Mouse (Mus musculus) bone marrow macrophage, adult 2 months (primary cell): ENCODE results near the gene Trim31. TPM values are rescaled to one million over a fixed set of nuclear protein-coding genes. Genes with fewer than 3 reads are reported as not detected.

Source experiments
- H3K27ac ChIP-seq: 2 replicates; pipeline ENCODE4 v1.5.1; 2012; ENCODE audit warnings: low read depth, low read length; ENCODE audit not compliant: insufficient read depth
- H3K4me1 ChIP-seq: 2 replicates; pipeline ENCODE4 v1.6.1; 2012; ENCODE audit warnings: low read length; ENCODE audit not compliant: control insufficient read depth, insufficient read depth
- H3K4me3 ChIP-seq: 2 replicates; pipeline ENCODE4 v1.5.1; 2012; ENCODE audit warnings: mild to moderate bottlenecking, low read length, moderate library complexity; ENCODE audit not compliant: insufficient read depth
- CTCF ChIP-seq: IDR thresholded peaks from 2 replicates; pipeline ENCODE4 v1.5.1; 2012; ENCODE audit warnings: low read depth, mild to moderate bottlenecking, low read length, moderate library complexity
- POLR2A ChIP-seq: IDR thresholded peaks from 2 replicates; pipeline ENCODE4 v1.6.1; 2012; ENCODE audit warnings: mild to moderate bottlenecking, low read depth, low read length, borderline replicate concordance
- polyA plus RNA-seq: library from polyadenylated mRNA; stranded (reverse); fragments of >200 nt; gene quantifications from 2 replicates; pipeline ENCODE4 v1.2.4, GENCODE M21; 2012; ENCODE audit not compliant: missing spikeins, insufficient read depth, insufficient read length

The Trim31 gene
- polyA plus RNA-seq, 1 experiment, result not detected

DNA sequence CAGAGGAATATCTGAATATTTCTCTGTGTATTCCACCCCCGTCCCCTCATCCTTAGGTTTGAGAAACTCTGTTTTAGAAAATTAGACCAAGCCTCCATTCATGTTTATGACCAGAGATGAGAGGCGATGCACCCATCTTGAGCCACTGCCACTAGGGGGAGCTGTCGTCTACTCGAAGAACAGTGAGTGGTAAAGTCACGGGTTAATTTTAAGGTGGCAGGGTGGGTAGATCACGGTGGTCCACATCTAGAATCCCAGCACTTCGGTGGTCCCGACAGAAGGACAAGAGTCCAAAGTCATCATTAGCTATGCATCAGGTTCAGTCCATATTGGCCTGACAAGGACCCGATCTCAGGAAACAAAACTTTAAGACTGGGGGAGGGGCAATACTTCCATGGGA lies 17.2 kb downstream of the Trim31 start:
- Histone ChIP-seq H3K27ac (no peak overlapping the region), H3K4me3 (no peak overlapping the region), H3K4me1 (no peaks in the 10 kb centered on the region)
- TF ChIP-seq POLR2A, result no peak
- peak; percentile 98 for TF ChIP-seq CTCF

- Histone ChIP-seq H3K27ac (no peak overlapping the region), H3K4me1 (no peaks in the 10 kb centered on the region), H3K4me3 (no peak overlapping the region)
- TF ChIP-seq POLR2A, result no peak
- TF ChIP-seq CTCF, result no peak
Observed at GRCm38 (mm10) chr17:36920239-36920638, 22.3 kb downstream of the Trim31 start.

GRCm38 (mm10) chr17:36922715-36923114 lies 24.8 kb downstream of the Trim31 start:
- no peak for TF ChIP-seq CTCF
- TF ChIP-seq POLR2A, result no peak
- Histone ChIP-seq H3K27ac (no peak overlapping the region), H3K4me1 (no peaks in the 10 kb centered on the region), H3K4me3 (no peak overlapping the region)

- no peak overlapping the region for H3K4me3 ChIP-seq
- TF ChIP-seq CTCF (no peak), POLR2A (no peak)
- no peaks in the 10 kb centered on the region for H3K4me1 ChIP-seq
- no peak overlapping the region for H3K27ac ChIP-seq
Observed at GRCm38 (mm10) chr17:36923491-36923890, 25.6 kb downstream of the Trim31 start.

- H3K4me3 ChIP-seq, result no peak overlapping the region
- no peak overlapping the region for H3K27ac ChIP-seq
- TF ChIP-seq CTCF, result no peak
- no peak for TF ChIP-seq POLR2A
- no peaks in the 10 kb centered on the region for H3K4me1 ChIP-seq
Observed at GRCm38 (mm10) chr17:36927496-36928120, 29.7 kb downstream of the Trim31 start.

DNA sequence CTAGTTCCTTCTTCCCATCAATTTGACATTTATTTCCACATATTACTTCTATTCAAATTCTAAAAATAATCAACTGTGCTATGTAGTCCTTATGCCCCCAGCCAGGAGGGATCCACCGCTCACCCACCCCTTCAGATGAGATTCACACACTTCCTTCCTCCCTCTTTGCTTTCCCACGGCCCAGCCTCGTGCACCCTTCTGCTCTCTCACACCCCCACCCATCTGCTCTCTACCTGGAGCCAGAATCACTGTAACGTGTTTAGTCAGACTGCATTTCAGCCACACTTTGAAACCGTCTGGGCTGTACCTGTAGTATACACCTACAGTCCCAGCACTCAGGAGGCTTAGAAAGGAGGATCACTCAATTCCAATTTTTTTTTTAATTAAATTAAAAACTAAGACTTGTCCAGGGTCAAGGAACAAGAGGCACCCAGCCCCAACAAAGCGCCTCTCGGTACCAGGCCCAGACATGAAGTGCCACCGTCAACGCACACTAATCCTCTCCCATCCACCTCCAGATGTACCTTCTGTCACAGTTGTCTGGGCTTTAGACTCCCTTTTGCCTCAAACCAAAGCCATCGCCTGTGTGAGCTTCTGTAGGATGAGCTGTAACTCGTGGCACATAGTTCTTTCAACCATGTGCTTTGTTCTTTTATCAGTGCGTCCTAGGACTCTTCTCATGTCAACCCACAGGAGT lies 31.5 kb downstream of the Trim31 start:
- H3K4me3 ChIP-seq, result no peak overlapping the region
- H3K4me1 ChIP-seq, result no peaks in the 10 kb centered on the region
- no peak for TF ChIP-seq CTCF
- H3K27ac ChIP-seq, result no peak overlapping the region

- H3K4me3 ChIP-seq, result no peak overlapping the region
- TF ChIP-seq POLR2A (no peak), CTCF (no peak)
- no peaks in the 10 kb centered on the region for H3K4me1 ChIP-seq
- no peak overlapping the region for H3K27ac ChIP-seq
Observed at GRCm38 (mm10) chr17:36930233-36930632, 32.3 kb downstream of the Trim31 start.

- Histone ChIP-seq H3K27ac (no peak overlapping the region), H3K4me1 (no peaks in the 10 kb centered on the region), H3K4me3 (no peak overlapping the region)
- TF ChIP-seq POLR2A (no peak), CTCF (no peak)
Observed at GRCm38 (mm10) chr17:36931130-36931529, 33.2 kb downstream of the Trim31 start.

DNA sequence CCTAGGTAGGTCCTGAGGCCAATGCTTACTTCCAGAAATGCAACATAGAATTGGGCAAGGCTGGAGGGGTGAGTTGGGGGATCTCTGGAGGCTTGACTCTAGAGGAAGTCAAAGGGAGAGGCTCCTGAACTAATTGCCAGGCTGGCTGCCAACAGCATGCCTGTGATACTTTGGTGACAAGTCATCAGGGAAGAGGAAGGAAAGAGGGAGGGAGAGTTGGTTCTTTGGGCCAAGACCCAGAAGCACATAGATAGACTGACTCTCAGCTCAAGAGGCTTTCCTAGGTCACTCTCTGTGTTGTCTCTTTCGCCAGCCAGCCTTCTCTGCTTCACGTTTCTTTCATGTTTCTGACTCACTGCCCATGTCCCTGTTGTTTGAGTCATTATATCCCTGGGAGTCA lies 33.9 kb downstream of the Trim31 start:
- Histone ChIP-seq H3K4me1 (no peaks in the 10 kb centered on the region), H3K27ac (no peak overlapping the region), H3K4me3 (no peak overlapping the region)
- TF ChIP-seq CTCF (no peak), POLR2A (no peak)

DNA sequence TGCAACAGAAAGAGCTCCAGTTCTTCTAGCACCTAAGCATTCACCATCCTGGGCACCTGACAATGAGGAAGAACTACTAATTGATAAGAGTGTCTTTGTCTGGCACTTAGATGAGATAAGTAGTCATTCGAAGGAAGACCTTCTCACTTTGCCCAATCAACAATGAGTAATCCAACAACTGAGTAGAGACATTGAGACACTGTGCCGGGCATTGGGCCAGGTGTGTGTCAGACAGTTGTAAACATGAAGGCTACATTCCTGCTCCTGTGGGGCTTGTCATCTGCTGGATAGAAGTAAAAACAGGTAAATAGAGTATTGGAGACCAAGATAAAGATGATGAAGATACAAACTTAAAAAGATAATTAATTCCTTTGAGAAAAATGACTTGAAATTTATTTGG lies 40.1 kb downstream of the Trim31 start:
- Histone ChIP-seq H3K4me1 (no peaks in the 10 kb centered on the region), H3K4me3 (no peak overlapping the region), H3K27ac (no peak overlapping the region)
- TF ChIP-seq POLR2A (no peak), CTCF (no peak)
